Mouse (Mus musculus): Measurements from ENCODE around the gene Fgfr2. TPM values are rescaled to one million over a fixed set of nuclear protein-coding genes. Genes with fewer than 3 reads are reported as not detected.

Gene Fgfr2
- polyA plus RNA-seq, 1 experiment from 2014 or later = 123 TPM

DNA sequence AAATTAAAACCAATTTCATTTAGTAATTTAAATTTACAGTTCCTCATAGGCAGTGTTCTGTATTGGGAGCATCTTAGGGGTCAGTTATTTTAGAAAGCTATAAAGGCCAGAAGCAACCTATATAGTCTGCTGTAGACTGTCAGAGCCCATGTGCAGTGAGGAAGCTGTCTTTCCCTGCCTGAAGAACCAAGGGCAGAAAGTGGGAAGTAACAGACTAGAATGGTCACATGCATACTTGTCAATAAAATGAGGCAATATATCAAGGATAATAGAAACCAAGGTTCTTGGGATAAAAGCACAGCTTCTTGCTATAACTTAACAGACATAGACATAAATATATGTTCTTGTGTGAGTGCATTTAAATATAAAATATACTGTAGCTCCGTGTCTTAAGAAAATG, 2220.2 kb downstream of the Fgfr2 start:
- H3K9me3 ChIP-seq = no peaks in the 10 kb centered on the region
- no peak overlapping the region for H3K27ac ChIP-seq
- ATAC-seq (ENCODE audit: low FRiP score, low read depth) = no peak
- H3K9ac ChIP-seq = no peak overlapping the region
- H3K4me1 ChIP-seq = no peaks in the 10 kb centered on the region
- H3K27me3 ChIP-seq = no peaks in the 10 kb centered on the region
- peaks cover 35% of the 10 kb centered on the region for H3K36me3 ChIP-seq
- no peak overlapping the region for H3K4me2 ChIP-seq (replicated peaks)
- 94% methylated on average over 1 of the region's 1 CpGs for WGBS
- no peak overlapping the region for H3K4me3 ChIP-seq

DNA sequence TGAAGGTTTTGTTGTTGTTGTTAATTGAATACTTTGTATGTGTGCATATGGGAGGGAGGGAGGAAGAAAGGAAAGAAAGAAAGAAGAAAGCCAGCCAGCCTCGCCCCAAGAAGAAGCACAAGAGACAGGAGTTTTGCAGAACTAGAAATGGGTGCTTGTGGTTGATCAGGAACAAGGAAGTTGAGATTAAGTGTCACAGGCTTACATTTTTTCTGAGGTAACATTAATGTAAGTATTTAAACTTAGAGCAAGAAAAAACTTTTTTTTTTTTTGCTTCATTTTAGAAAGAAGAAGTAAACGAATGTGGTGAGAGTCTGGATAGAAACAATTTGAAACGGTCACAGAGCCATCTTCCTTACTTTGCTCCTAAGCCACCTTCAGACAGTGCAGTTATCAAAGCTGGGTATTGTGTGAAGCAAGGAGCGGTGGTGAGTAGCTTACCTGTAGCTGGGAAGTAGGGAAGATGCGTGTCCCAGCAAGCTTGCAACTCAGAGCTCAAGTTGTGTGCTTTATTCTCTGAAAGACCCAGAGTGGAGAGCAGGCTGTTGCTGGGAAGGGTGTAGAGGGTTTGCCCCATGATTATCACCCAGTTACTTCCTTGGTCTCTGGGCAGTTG, 2222.8 kb downstream of the Fgfr2 start:
- Histone ChIP-seq H3K27me3 (no peaks in the 10 kb centered on the region), H3K4me3 (no peak overlapping the region), H3K4me1 (no peaks in the 10 kb centered on the region), H3K4me2 (replicated peaks) (no peak overlapping the region), H3K9me3 (no peaks in the 10 kb centered on the region), H3K36me3 (peaks cover 48% of the 10 kb centered on the region), H3K27ac (no peak overlapping the region), H3K9ac (no peak overlapping the region)
- no peak for ATAC-seq (ENCODE audit: low FRiP score, low read depth)
- whole genome bisulfite sequencing = 93% methylated on average over 5 of the region's 5 CpGs

DNA sequence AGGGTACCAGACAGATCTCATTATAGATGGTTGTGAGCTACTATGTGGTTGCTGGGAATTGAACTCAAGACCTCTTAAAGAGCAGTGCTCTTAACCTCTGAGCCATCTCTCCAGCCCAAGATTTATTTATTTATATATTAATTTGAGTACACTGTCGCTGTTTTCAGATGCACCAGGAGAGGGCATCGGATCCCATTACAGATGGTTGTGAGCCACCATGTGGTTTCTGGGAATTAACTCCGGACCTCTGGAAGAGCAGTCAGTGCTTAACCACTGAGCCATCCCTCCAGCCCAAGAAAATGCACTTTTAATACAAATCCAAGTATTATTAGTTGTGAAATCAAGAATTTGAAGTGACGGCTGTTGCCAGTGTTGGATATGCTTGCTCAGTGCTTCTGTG, 2224.8 kb downstream of the Fgfr2 start:
- H3K4me2 ChIP-seq (replicated peaks) = no peak overlapping the region
- no peaks in the 10 kb centered on the region for H3K27me3 ChIP-seq
- 85% methylated on average over 4 of the region's 4 CpGs for WGBS
- no peaks in the 10 kb centered on the region for H3K9me3 ChIP-seq
- H3K4me1 ChIP-seq = no peaks in the 10 kb centered on the region
- no peak overlapping the region for H3K27ac ChIP-seq
- no peak overlapping the region for H3K9ac ChIP-seq
- peaks cover 37% of the 10 kb centered on the region for H3K36me3 ChIP-seq
- H3K4me3 ChIP-seq = no peak overlapping the region
- no peak for ATAC-seq (ENCODE audit: low FRiP score, low read depth)

DNA sequence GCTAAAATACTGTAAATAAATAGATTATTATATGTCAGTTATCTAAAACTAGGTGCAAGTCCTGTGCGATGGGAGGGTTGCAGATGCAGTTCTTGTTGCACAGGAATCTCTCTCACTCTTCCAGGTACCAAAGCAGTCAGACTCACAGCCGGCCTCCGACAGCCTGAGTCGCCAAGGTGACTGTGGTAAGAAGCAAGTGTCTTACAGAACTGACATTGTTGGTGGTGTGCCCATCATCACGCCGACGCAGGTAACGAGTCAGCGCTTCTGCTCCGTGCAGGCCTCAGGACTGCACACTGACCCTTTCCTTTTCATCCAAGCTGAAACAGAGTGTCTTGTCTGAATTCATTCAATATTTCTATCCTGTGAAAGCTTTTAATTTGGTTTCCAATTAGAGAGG, 2225.9 kb downstream of the Fgfr2 start:
- H3K9me3 ChIP-seq = no peaks in the 10 kb centered on the region
- H3K27ac ChIP-seq = no peak overlapping the region
- no peaks in the 10 kb centered on the region for H3K27me3 ChIP-seq
- ATAC-seq (ENCODE audit: low FRiP score, low read depth) = no peak
- no peak overlapping the region for H3K9ac ChIP-seq
- H3K36me3 ChIP-seq = peaks cover 31% of the 10 kb centered on the region
- WGBS = 91% methylated on average over 10 of the region's 10 CpGs
- H3K4me2 ChIP-seq (replicated peaks) = no peak overlapping the region
- H3K4me1 ChIP-seq = peaks cover 5% of the 10 kb centered on the region; the same call in 1 of the 2 replicates
- no peak overlapping the region for H3K4me3 ChIP-seq

DNA sequence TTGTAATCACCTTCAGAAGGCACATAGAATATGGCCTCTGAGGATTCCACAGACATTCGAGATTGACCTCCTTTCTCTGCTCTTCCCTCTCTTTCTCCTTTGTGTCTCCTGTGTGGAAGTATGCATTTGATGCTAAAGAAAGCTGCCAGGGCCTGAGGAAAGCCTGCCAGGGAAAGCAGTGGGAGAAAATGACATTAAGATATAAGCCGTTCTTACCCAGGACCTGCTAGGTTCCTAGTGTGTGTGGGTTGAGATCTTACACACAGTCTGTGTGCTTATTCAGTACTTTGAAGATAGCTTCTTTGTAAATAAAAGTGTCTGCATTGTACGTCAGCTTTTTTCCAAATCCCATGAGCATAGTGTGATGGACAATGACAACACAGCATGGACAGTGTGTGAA, 2227.1 kb downstream of the Fgfr2 start:
- no peak overlapping the region for H3K27ac ChIP-seq
- H3K4me3 ChIP-seq = no peak overlapping the region
- H3K4me1 ChIP-seq = peaks cover 5% of the 10 kb centered on the region; the same call in 1 of the 2 replicates
- no peaks in the 10 kb centered on the region for H3K27me3 ChIP-seq
- no peak for ATAC-seq (ENCODE audit: low FRiP score, low read depth)
- no peak overlapping the region for H3K9ac ChIP-seq
- peaks cover 29% of the 10 kb centered on the region for H3K36me3 ChIP-seq
- 78% methylated on average over 3 of the region's 3 CpGs for WGBS
- H3K4me2 ChIP-seq (replicated peaks) = no peak overlapping the region
- H3K9me3 ChIP-seq = no peaks in the 10 kb centered on the region

DNA sequence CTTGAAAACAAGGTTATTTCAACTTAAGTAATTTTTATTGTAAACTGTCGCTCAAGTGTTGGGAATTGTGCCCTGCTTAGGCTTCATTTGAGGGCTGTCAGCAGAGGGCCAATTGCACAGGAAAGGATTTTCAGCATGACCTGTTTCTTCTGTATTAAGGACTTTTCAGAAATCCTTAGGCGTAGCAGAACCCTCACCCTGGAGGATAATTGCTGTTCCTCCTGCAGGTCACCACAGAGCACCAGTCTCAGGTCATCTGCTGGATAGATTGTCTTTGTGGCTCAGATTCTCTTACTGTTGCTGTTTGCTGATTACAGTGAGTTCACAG, 2227.6 kb downstream of the Fgfr2 start:
- ATAC-seq (ENCODE audit: low FRiP score, low read depth) = no peak
- Histone ChIP-seq H3K36me3 (peaks cover 26% of the 10 kb centered on the region), H3K27me3 (no peaks in the 10 kb centered on the region), H3K4me2 (replicated peaks) (no peak overlapping the region), H3K4me1 (peaks cover 5% of the 10 kb centered on the region; the same call in 1 of the 2 replicates), H3K9ac (no peak overlapping the region), H3K4me3 (no peak overlapping the region), H3K9me3 (no peaks in the 10 kb centered on the region), H3K27ac (no peak overlapping the region)
- WGBS = 82% methylated on average over 2 of the region's 2 CpGs

DNA sequence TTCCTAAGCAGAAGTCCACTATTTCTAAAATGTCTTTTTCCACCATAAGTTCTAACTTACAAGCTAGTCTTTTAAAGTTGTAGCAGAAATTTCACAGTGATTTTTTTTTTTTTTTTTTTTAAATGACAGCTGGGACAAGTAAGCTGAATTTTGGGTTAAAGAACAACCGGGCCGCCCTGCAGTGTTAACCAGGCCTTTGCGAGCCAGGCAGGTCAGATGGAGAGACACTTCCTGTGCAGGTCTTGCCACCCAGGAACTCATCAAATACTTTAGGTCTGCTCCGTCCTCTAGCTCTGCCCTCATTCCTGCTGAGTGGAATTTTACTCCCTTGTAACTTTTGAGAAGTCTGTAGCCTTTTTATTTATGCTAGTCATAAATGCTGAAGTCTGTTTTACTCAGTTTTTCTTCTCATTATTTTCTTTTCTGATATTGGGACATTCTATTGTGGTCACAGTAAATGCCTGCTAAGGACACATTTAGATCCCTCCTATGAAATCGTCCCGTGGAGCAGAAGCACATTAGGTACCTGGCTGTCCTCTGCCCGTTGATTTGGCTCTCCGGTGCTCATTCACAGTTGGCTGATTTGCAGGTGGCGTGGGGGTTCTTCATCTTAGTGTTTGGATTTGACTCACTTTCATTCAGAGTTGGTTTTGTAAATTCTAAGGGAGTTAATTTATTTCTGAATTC, 2228.1 kb downstream of the Fgfr2 start:
- peaks cover 5% of the 10 kb centered on the region; the same call in 1 of the 2 replicates for H3K4me1 ChIP-seq
- H3K9me3 ChIP-seq = no peaks in the 10 kb centered on the region
- WGBS = 66% methylated on average over 9 of the region's 9 CpGs
- H3K27ac ChIP-seq = no peak overlapping the region
- peaks cover 24% of the 10 kb centered on the region for H3K36me3 ChIP-seq
- no peak overlapping the region for H3K4me3 ChIP-seq
- no peak overlapping the region for H3K9ac ChIP-seq
- H3K27me3 ChIP-seq = no peaks in the 10 kb centered on the region
- H3K4me2 ChIP-seq (replicated peaks) = no peak overlapping the region
- no peak for ATAC-seq (ENCODE audit: low FRiP score, low read depth)

DNA sequence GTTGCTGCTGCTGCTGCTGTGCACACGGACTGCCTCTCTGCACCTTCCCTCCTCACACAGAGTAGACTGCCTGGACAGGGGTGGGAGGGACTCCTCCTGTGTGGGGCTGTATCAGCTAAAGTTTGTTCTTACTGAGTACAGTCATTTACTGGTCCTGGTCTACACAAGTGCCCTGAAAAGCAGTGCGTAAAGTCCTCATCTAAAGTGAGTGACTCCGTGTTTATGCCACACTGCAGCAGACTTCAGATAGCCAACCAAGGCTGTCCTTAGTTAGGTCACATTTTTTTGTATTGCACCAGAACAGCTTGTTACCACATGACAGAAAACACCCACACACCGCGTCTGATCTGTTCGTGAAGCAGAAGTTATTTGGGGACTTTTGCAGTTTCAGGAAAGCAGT, 2230.2 kb downstream of the Fgfr2 start:
- no peak for ATAC-seq (ENCODE audit: low FRiP score, low read depth)
- Histone ChIP-seq H3K4me3 (no peak overlapping the region), H3K36me3 (peaks cover 18% of the 10 kb centered on the region), H3K27me3 (no peaks in the 10 kb centered on the region), H3K9me3 (no peaks in the 10 kb centered on the region), H3K4me2 (replicated peaks) (no peak overlapping the region), H3K4me1 (peaks cover 5% of the 10 kb centered on the region; the same call in 1 of the 2 replicates), H3K9ac (no peak overlapping the region), H3K27ac (no peak overlapping the region)
- WGBS = 55% methylated on average over 6 of the region's 6 CpGs

DNA sequence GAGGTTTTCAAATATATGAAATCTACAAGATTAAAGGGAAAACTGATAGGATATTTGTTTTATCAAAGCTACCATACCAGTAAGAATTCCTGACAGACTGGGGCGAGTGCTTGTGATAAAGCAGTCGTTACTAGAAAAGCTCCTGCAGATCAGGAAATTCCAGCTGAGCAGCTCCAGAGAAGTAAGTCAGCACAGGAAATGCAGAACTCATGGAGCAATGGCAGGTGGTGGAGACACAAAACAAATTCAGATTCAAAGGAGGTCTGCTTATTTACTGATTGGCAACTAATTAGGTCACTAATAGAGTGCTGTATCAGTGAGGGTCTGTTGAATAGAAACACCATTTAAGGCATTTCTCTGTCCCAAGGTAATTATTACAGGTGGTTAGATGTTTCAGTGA, 2232.3 kb downstream of the Fgfr2 start:
- Histone ChIP-seq H3K27ac (no peak overlapping the region), H3K27me3 (no peaks in the 10 kb centered on the region), H3K9me3 (no peaks in the 10 kb centered on the region), H3K9ac (no peak overlapping the region), H3K4me3 (no peak overlapping the region), H3K36me3 (peaks cover 14% of the 10 kb centered on the region), H3K4me1 (peaks cover 5% of the 10 kb centered on the region; the same call in 1 of the 2 replicates), H3K4me2 (replicated peaks) (no peak overlapping the region)
- ATAC-seq (ENCODE audit: low FRiP score, low read depth) = no peak
- 14% methylated on average over 2 of the region's 2 CpGs for WGBS

DNA sequence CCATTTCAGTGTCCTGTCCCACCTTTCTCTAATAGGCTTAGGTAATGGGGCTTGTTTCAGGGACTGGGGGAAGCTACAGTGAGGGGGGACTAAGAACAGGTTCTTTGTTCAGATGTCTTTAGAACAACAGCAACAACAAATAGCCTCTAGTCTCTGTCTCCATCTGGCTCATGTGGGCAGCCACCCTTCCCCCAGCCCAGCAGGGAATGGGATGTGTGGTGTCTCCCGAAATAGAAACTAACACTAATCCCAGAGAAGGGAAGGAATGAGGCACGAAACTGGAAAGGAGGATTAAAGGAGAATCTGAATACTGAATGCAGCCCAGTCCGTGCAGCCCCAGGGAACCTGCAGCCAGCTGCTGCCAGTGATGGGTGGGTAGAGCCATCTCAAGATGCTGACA, 2235.2 kb downstream of the Fgfr2 start:
- Histone ChIP-seq H3K4me1 (peaks cover 2% of the 10 kb centered on the region; the same call in 1 of the 2 replicates), H3K36me3 (peaks cover 16% of the 10 kb centered on the region), H3K27ac (no peak overlapping the region), H3K9me3 (no peaks in the 10 kb centered on the region), H3K4me2 (replicated peaks) (no peak overlapping the region), H3K4me3 (no peak overlapping the region), H3K9ac (no peak overlapping the region), H3K27me3 (no peaks in the 10 kb centered on the region)
- ATAC-seq (ENCODE audit: low FRiP score, low read depth) = no peak
- 42% methylated on average over 3 of the region's 3 CpGs for WGBS

DNA sequence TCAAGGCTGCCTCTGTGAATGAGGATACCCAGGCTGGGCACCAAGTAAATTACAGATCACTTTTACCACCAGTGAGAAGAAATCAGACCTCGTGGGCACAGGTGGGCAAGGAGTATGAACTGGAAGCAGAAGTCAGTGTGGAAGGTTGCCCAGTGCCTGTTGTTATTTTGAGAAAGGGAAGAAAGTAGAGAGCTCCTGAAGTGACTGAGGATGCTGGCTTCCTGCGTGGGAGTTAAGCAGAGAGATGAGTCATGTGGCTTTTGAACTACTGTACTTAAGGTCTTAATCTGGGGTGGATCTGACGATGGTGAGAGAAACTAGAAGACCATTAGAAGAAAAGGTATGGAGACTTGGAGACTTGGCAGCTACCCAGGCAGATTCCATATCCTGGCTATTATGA, 2236.9 kb downstream of the Fgfr2 start:
- Histone ChIP-seq H3K36me3 (peaks cover 16% of the 10 kb centered on the region), H3K27me3 (no peaks in the 10 kb centered on the region), H3K4me1 (no peaks in the 10 kb centered on the region), H3K9me3 (no peaks in the 10 kb centered on the region), H3K9ac (no peak overlapping the region), H3K27ac (no peak overlapping the region), H3K4me3 (no peak overlapping the region), H3K4me2 (replicated peaks) (no peak overlapping the region)
- no peak for ATAC-seq (ENCODE audit: low FRiP score, low read depth)
- 84% methylated on average over 3 of the region's 3 CpGs for WGBS

DNA sequence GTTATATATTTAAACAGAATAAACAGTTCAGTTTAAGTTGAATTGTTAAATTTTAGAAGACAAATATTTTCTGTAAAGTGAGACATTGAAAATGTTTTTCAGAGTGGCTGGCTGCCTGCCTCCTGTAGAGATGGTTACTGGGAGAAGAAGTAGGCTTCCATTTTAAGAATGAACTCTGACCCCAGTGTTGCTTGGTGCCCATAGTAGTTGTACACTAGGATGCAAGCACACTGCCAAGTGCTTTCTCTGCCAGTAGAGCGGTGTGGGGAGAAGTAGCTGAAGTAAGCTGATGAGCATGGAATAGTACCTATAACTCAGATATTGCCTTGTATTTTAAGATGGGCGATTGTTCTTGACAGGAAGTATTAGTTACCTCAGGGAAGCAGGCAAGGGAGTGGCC, 2239.0 kb downstream of the Fgfr2 start:
- Histone ChIP-seq H3K4me3 (no peak overlapping the region), H3K27me3 (no peaks in the 10 kb centered on the region), H3K27ac (no peak overlapping the region), H3K9me3 (no peaks in the 10 kb centered on the region), H3K4me2 (replicated peaks) (no peak overlapping the region), H3K9ac (no peak overlapping the region), H3K36me3 (peaks cover 19% of the 10 kb centered on the region), H3K4me1 (no peaks in the 10 kb centered on the region)
- ATAC-seq (ENCODE audit: low FRiP score, low read depth) = no peak
- 91% methylated on average over 2 of the region's 2 CpGs for WGBS

DNA sequence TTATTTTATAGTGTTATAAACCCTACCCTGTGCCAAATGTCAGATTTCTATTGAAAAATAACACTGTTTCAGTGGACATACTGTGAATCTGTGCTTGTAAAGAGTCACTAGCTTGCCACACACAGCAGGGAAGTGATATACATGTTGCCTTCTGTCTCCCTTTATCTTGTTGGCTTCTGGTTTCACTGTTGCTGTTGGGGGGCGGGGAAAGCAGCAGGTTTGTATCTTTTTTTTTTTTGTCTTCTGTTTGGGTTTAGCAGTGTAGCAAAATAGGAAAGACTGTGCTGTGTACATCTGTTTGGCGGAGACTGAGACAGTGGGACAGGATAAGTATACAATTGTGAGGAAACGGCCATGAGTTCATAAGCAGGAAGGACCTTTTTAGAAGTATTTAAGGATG, 2255.9 kb downstream of the Fgfr2 start:
- Histone ChIP-seq H3K4me3 (0 out of 2 replicates have a peak overlapping the region, but pooled peaks have one; percentile 6), H3K36me3 (no peaks in the 10 kb centered on the region), H3K27me3 (peaks cover 15% of the 10 kb centered on the region), H3K4me2 (replicated peaks) (peak overlapping the region; percentile 41), H3K27ac (no peak overlapping the region), H3K9me3 (no peaks in the 10 kb centered on the region), H3K4me1 (peaks cover 8% of the 10 kb centered on the region), H3K9ac (no peak overlapping the region)
- no peak for ATAC-seq (ENCODE audit: low FRiP score, low read depth)
- 71% methylated on average over 3 of the region's 3 CpGs for WGBS
